ENCODE assay signal across 8 mouse cellular contexts in the genomic region with DNA sequence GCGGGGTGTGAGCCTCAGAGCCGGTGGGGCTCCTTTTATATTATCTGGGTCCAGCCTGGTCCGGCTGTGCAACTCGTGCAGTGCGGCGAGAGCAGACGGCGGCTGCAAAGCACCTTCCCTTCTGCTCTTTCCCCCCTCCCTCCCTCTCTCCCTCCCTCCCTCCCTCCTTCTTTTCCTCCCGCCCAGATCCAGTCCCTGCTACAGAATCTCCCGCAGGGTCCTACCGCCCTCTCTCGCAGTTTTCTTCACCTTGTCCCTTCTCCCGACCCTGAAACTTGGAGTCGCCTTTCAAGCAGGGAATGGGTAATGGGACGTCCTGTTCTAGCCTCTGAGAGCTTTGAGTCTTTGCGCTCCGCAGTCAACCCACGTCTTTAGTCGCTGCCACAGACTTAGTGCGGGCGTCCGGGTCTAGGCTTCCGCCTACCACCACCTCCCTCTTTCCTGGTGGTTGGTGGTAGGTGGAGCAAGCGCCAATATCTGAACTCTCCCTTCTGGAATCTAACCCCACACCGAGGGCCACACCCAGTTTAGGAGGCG. TPM values are rescaled to one million over a fixed set of nuclear protein-coding genes. Genes with fewer than 3 reads are reported as not detected.
DNase-seq lines count a peak whose midpoint lies in the region; ATAC-seq lines count a peak whose summit lies in the region.

A gene (minus strand): TSS at position 392 of the 537 bp plus-strand sequence.

- H3K36me3 ChIP-seq in midbrain, embryonic 15.5 days (replicated peaks), result no peaks in the 10 kb centered on the region

- no peaks in the 10 kb centered on the region for H3K9me3 ChIP-seq in midbrain, embryonic 15.5 days

- under 1% methylated on average over 26 of the region's 26 CpGs for WGBS in midbrain, embryonic 15.5 days

- H3K27me3 ChIP-seq in midbrain, embryonic 15.5 days (replicated peaks), result peaks cover 27% of the 10 kb centered on the region

- peak within 1 kb of the TSS; percentile 62 for H3K4me3 ChIP-seq in midbrain, embryonic 15.5 days

- peak; percentile 88 for ATAC-seq in midbrain, embryonic 15.5 days (replicated peaks)

- H3K4me2 ChIP-seq in midbrain, embryonic 15.5 days, result peak within 1 kb of the TSS; percentile 88

- H3K9ac ChIP-seq in midbrain, embryonic 15.5 days, result peak within 1 kb of the TSS; percentile 49

- H3K27ac ChIP-seq in midbrain, embryonic 15.5 days, result peak within 1 kb of the TSS; percentile 68

- H3K4me1 ChIP-seq in midbrain, embryonic 15.5 days, result peaks cover 30% of the 10 kb centered on the region

- peak; percentile 27 to 49 for DNase-seq in cerebellum, postnatal 14 days
- no peak for DNase-seq in cerebellum, adult 8-10 months
- DNase-seq in adrenal gland, postnatal 25 days, result peak; percentile 25
- peak; percentile 26 to 47 for DNase-seq in frontal cortex, adult 2 months (ENCODE audit: extremely low spot score in 1 of 2, low spot score in 1 of 2)
- DNase-seq in kidney, adult 11 months, result peak; percentile 37
- peak; percentile 27 for DNase-seq in left cerebral cortex, postnatal 4 days
- DNase-seq in MN1 (ENCODE audit: low spot score), result no peak

- intact Hi-C loops in left cerebral cortex, postnatal 4 days (cut with DNase I), result loop anchor here (5.0 kb wide), 1 partner anchor 1301 kb away; no protein-coding TSS in a partner anchor

RNA-seq across cellular contexts. Expression of the gene that starts here (rescaled TPM):
- total RNA-seq in adrenal gland, postnatal 25 days (2021), result 13.4 and 19.5 TPM in 2 replicates
- 3.0 and 3.2 TPM in 2 replicates for polyA plus RNA-seq in frontal cortex, adult 2 months (2012; rRNA removed)
- 10 to 100 TPM; 10.0 to 10.4 TPM for total RNA-seq in left cerebral cortex, postnatal 4 days (2021)
- 4.2 and 5.1 TPM in 2 replicates for polyA plus RNA-seq in midbrain, embryonic 15.5 days (2015; fragmentation: Nextera tagmentation; extraction: Ambion mirVana)

Comparison
In these comparisons a context has a peak if more than half of its experiments do, and no peak if none do; other contexts are left out.
1. DNase-seq: peak in cerebellum, postnatal 14 days (2 of 2), adrenal gland, postnatal 25 days (single experiment), frontal cortex, adult 2 months (2 of 2), kidney, adult 11 months (single experiment) and left cerebral cortex, postnatal 4 days (single experiment); none in cerebellum, adult 8-10 months (single experiment) and MN1 (single experiment).